Comparison of ENCODE assay signal across 27 mouse cellular contexts in genomic region chr9:24513290-24514077, GRCm38 (mm10). TPM values are rescaled to one million over a fixed set of nuclear protein-coding genes. Genes with fewer than 3 reads are reported as not detected.
DNase-seq lines count a peak whose midpoint lies in the region; ATAC-seq and TF ChIP-seq lines count a peak whose summit lies in the region.
"Had no signal": no experiment of that assay in that cellular context is flagged by ENCODE, and none has a peak within 500 bp of the region (broad histone marks: within the 10 kb centered on the region; RNA-seq: fewer than 3 reads in every experiment).

No protein-coding gene starts in this region.

- H3K27me3 ChIP-seq in liver, postnatal 0 days (ENCODE audit: insufficient read depth, low read length), result no peaks in the 10 kb centered on the region
- H3K27me3 ChIP-seq in embryonic facial prominence, embryonic 15.5 days, result no peaks in the 10 kb centered on the region
- H3K27me3 ChIP-seq: forebrain, embryonic 15.5 days; heart, embryonic 12.5 days; hindbrain, embryonic 15.5 days; kidney, embryonic 15.5 days; limb, embryonic 13.5 days; midbrain, embryonic 15.5 days; stomach, embryonic 15.5 days had no signal

- peak; percentile 80 for DNase-seq in adrenal gland, adult 2 months
- no peak for DNase-seq in adrenal gland, adult 18-20 months (ENCODE audit: low spot score in 2 of 2)
- no peak for DNase-seq in liver, postnatal 0 days
- DNase-seq in liver, result no peak
- no peak for DNase-seq in thymus, postnatal 4 days
- no peak for DNase-seq in gastrocnemius, postnatal 4 days (ENCODE audit: low spot score in 2 of 2)
- DNase-seq: cerebellum, adult 11-12 months; cerebellum, postnatal 14 days; gastrocnemius, postnatal 25 days; heart, adult 2 months; kidney, adult 18-20 months; kidney, postnatal 4 days; lung, embryonic 14.5 days; lung, postnatal 14 days; right cerebral cortex, postnatal 25 days had no signal

- H3K27ac ChIP-seq in liver, postnatal 0 days (ENCODE audit: low read depth), result peak overlapping the region; percentile 71
- H3K27ac ChIP-seq in embryonic facial prominence, embryonic 15.5 days (replicated peaks), result no peak overlapping the region
- H3K27ac ChIP-seq: forebrain, embryonic 10.5 days; forebrain, embryonic 15.5 days; heart, adult 2 months; hindbrain, embryonic 15.5 days; kidney, embryonic 15.5 days; limb, embryonic 13.5 days; liver, embryonic 14.5 days; midbrain, embryonic 15.5 days; stomach, embryonic 15.5 days had no signal

- TF ChIP-seq EP300 in liver, postnatal 0 days (IDR thresholded peaks at IDR 0.05; ENCODE audit: low read depth), result no peak

- TF ChIP-seq CTCF in liver, postnatal 0 days (IDR thresholded peaks at IDR 0.05; ENCODE audit: low read depth), result no peak

- no peak overlapping the region for H3K4me3 ChIP-seq in liver, postnatal 0 days (ENCODE audit: low read depth, low read length)
- H3K4me3 ChIP-seq in embryonic facial prominence, embryonic 15.5 days (replicated peaks), result no peak overlapping the region
- H3K4me3 ChIP-seq: forebrain, embryonic 10.5 days; forebrain, embryonic 15.5 days; heart, adult 2 months; heart, embryonic 12.5 days; hindbrain, embryonic 15.5 days; kidney, embryonic 15.5 days; limb, embryonic 13.5 days; midbrain, embryonic 15.5 days; stomach, embryonic 15.5 days had no signal

- H3K9ac ChIP-seq in liver, postnatal 0 days (replicated peaks), result no peak overlapping the region
- no peak overlapping the region for H3K9ac ChIP-seq in embryonic facial prominence, embryonic 15.5 days
- H3K9ac ChIP-seq: forebrain, embryonic 15.5 days; heart, embryonic 12.5 days; hindbrain, embryonic 15.5 days; kidney, embryonic 15.5 days; limb, embryonic 13.5 days; liver, embryonic 14.5 days; lung, embryonic 14.5 days; midbrain, embryonic 15.5 days; stomach, embryonic 15.5 days had no signal

- 64% methylated on average over 9 of the region's 9 CpGs for WGBS in liver, postnatal 0 days (ENCODE audit: insufficient replicate concordance)
- WGBS in embryonic facial prominence, embryonic 15.5 days, result 59% methylated on average over 9 of the region's 9 CpGs

- no peak overlapping the region for H3K4me2 ChIP-seq in liver, postnatal 0 days (ENCODE audit: low read depth, low read length)
- no peak overlapping the region for H3K4me2 ChIP-seq in embryonic facial prominence, embryonic 15.5 days (replicated peaks)
- H3K4me2 ChIP-seq: forebrain, embryonic 15.5 days; heart, embryonic 12.5 days; hindbrain, embryonic 15.5 days; kidney, embryonic 15.5 days; limb, embryonic 13.5 days; lung, embryonic 14.5 days; midbrain, embryonic 15.5 days; stomach, embryonic 15.5 days had no signal

- H3K4me1 ChIP-seq in liver, postnatal 0 days (ENCODE audit: insufficient read depth), result peaks cover 23% of the 10 kb centered on the region
- no peaks in the 10 kb centered on the region for H3K4me1 ChIP-seq in embryonic facial prominence, embryonic 15.5 days
- H3K4me1 ChIP-seq: forebrain, embryonic 10.5 days; heart, embryonic 12.5 days; kidney, embryonic 15.5 days; midbrain, embryonic 15.5 days; stomach, embryonic 15.5 days had no signal

- H3K9me3 ChIP-seq in liver, postnatal 0 days (ENCODE audit: low read length), result no peaks in the 10 kb centered on the region
- H3K9me3 ChIP-seq in embryonic facial prominence, embryonic 15.5 days (replicated peaks), result no peaks in the 10 kb centered on the region
- H3K9me3 ChIP-seq: forebrain, embryonic 10.5 days; forebrain, embryonic 15.5 days; G1E; heart, embryonic 12.5 days; hindbrain, embryonic 15.5 days; kidney, embryonic 15.5 days; limb, embryonic 13.5 days; midbrain, embryonic 15.5 days; stomach, embryonic 15.5 days had no signal

- H3K36me3 ChIP-seq in liver, postnatal 0 days (replicated peaks; ENCODE audit: insufficient read depth, low read length), result no peaks in the 10 kb centered on the region
- no peaks in the 10 kb centered on the region for H3K36me3 ChIP-seq in embryonic facial prominence, embryonic 15.5 days
- H3K36me3 ChIP-seq: forebrain, embryonic 10.5 days; forebrain, embryonic 15.5 days; G1E; heart, embryonic 12.5 days; hindbrain, embryonic 15.5 days; kidney, embryonic 15.5 days; limb, embryonic 13.5 days; midbrain, embryonic 15.5 days; stomach, embryonic 15.5 days had no signal

- ATAC-seq in liver, postnatal 0 days, result peak; percentile 55
- 0 out of 2 replicates have a peak, but pooled peaks have one; percentile 43 for ATAC-seq in embryonic facial prominence, embryonic 15.5 days (ENCODE audit: insufficient number of reproducible peaks, low FRiP score, low TSS enrichment, low read depth)
- ATAC-seq: forebrain, embryonic 15.5 days; inflammation-experienced regulatory T-cells, adult 6 months; midbrain, embryonic 15.5 days had no signal

RNA-seq across cellular contexts. Expression of gene Dpy19l1, which starts 10.5 kb away (rescaled TPM):
- total RNA-seq in adrenal gland, adult 2 months (2021), result 10 to 100 TPM; 30.3 to 49.2 TPM
- polyA plus RNA-seq in adrenal gland, adult 2 months (2012; rRNA removed), result 10.5 and 15.1 TPM in 2 replicates
- total RNA-seq in adrenal gland, adult 18-20 months (2021), result 10 to 100 TPM; 23.0 to 60.2 TPM
- polyA plus RNA-seq in liver, postnatal 0 days (2015; fragmentation: Nextera tagmentation; extraction: Ambion mirVana), result 7.5 and 8.9 TPM in 2 replicates
- polyA plus RNA-seq in embryonic facial prominence, embryonic 15.5 days (2015; fragmentation: Nextera tagmentation; extraction: Ambion mirVana), result 11.6 and 14.7 TPM in 2 replicates
- 10 to 100 TPM; 27.1 to 27.4 TPM for total RNA-seq in gastrocnemius, postnatal 4 days (2021)
